Mouse (Mus musculus) cerebellum, adult 18-20 months (tissue): ENCODE measurements at regions not wholly inside any gene's neighbourhood (a gene's known extent, or its start where the extent isn't known, plus 50 kb on each side); places are given as distances from the start of the nearest gene placed in this dataset.

Experiments used
- DNase-seq, 2 experiments: peaks; one replicate each; pipeline ENCODE4 v3.0.0; 2021

DNA sequence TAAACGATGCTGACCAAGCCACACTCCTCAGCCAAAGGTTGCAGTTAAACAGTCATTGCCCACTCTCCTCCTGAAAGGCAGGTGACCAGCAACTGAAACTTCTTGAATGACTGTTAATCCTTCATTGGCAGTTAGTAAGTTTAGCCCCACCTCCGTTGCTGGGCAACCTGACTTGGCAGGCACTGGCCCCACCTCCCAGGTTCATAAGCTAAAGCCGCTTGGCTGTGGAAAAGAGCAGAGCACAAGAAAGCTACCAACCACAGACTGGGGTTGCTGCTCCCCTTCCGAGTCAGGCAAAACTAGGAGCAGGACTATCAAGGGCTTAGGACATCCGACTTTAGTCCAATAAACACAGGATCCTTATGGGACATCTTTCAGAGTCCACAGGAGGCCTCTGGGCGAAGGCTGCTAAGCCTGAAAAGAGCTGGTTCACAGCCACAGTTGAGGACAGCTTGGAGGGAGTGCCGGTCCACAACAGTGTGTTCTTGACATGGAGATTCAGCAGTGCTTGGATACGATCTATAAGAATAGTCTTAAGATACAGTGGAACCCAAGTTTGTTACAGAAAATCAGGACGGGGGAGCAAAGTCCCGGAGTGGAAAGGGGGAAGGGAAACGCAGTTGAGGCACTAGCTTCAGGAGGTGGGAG is 67.7 kb upstream of the Kcnma1 start:
- peak in 1 of 2 experiments; percentile 12 for DNase-seq

DNA sequence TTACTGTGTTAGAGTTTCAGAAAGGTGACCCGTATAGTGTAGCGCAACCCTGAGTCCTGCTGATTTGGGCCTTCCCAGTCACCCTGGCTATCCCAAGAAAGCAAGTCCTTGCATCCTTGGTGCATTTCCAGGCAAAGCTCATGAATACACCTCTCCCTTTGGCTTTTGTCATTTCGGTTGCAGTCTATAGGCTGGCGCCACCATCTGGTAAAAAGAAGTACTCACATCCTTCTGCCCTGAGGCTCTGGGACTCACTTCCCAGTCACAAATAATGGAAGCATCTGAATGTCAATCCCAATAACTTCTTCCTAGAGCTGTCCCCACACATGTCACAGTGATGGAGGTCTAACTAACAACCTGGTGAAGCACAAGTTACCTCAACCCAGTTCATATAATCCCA is 54.4 kb upstream of the Kcnma1 start:
- DNase-seq = peak; percentile 8 to 18

DNA sequence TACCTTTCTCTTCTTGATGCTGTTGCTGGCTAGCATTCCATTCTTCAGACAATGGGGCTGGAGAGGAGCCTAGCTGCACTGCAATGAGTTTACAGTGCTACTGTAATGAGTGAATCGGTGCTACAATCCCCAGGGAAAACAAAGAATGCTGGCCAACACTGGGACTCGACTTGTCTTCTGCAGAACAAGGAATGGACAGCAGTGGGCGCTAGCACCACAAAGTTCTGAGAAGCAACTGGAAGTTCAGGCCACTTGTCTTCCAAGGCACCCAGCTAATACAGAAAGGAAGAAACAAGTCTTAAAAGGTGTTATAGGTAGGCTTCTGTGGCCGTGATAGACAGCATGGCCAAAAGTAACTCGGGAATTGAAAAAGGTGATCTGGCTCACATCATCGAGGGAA is 53.4 kb upstream of the Kcnma1 start:
- peak; percentile 37 to 42 for DNase-seq

DNA sequence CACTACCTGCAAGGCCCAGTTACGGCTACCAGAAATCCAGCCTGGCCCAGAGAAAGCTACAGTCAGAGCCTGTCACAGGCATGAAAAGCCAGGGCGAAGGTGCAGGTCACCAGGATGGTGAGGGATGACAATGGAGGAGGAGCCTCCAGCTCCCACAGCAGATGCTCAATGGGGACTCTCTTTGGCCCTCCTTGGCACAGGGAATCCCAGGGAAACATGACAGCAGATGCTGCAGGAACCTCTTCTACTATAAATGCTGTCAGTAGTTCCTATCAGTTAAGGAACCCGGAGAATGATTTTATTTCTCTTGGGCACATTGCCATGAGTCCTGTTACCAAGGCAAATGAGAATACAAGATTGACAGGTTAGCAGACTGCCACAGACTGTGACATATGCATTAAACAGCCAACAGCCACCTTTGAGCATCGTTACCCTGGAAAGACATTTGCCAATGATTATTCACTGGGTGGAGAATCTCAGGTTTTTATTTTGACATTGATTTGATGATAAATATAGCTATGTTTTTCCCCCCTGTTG is 51.0 kb upstream of the Kcnma1 start:
- DNase-seq = no peak
